Mouse (Mus musculus) neural tube, embryonic 12.5 days (tissue): ENCODE data around the gene Ccdc51. TPM values are rescaled to one million over a fixed set of nuclear protein-coding genes. Genes with fewer than 3 reads are reported as not detected.

Experiments used
- ATAC-seq: fragments of 200-750 bp; cut with Nextera tagmentation; 2 replicates; pipeline ENCODE4 v1.8.0; 2017; ENCODE audit warnings: low read depth, mild to moderate bottlenecking, moderate TSS enrichment, moderate library complexity; ENCODE audit not compliant: low FRiP score
- H3K27ac ChIP-seq: fragments of 300-500 bp; sonication (generic); 2 replicates; pipeline ENCODE4 v1.5.1; 2016
- H3K27me3 ChIP-seq: fragments of 300-500 bp; sonication (generic); replicated peaks from 2 replicates; pipeline ENCODE4 v1.6.1; 2016; ENCODE audit warnings: mild to moderate bottlenecking
- H3K36me3 ChIP-seq: fragments of 300-500 bp; sonication (generic); 2 replicates; pipeline ENCODE4 v1.6.1; 2016; ENCODE audit warnings: mild to moderate bottlenecking
- H3K4me1 ChIP-seq: fragments of 300-500 bp; sonication (generic); 2 replicates; pipeline ENCODE4 v1.6.1; 2016
- H3K4me2 ChIP-seq: fragments of 300-500 bp; sonication (generic); replicated peaks from 2 replicates; pipeline ENCODE4 v1.6.1; 2016; ENCODE audit warnings: mild to moderate bottlenecking
- H3K4me3 ChIP-seq: fragments of 300-500 bp; sonication (generic); 2 replicates; pipeline ENCODE4 v1.5.1; 2016
- H3K9ac ChIP-seq: fragments of 300-500 bp; sonication (generic); 2 replicates; pipeline ENCODE4 v1.6.1; 2016; ENCODE audit warnings: mild to moderate bottlenecking
- H3K9me3 ChIP-seq: fragments of 300-500 bp; sonication (generic); 2 replicates; pipeline ENCODE4 v1.6.1; 2016; ENCODE audit warnings: mild to moderate bottlenecking
- WGBS: fragments of 180-500 bp; shearing (Covaris S2); methylation state at CpG from one replicate; pipeline ENCODE4 v1.1.7; 2016; 5-methylcytosine and 5-hydroxymethylcytosine counted together
- polyA plus RNA-seq: library from polyadenylated mRNA; unstranded; fragments of >200 nt; fragmentation: Nextera tagmentation; extraction: Ambion mirVana; gene quantifications from 2 replicates; pipeline ENCODE4 v1.2.1, GENCODE M21; 2016

The Ccdc51 gene
- polyA plus RNA-seq: 14.5 and 15.0 TPM in 2 replicates

- Histone ChIP-seq H3K4me1 (peaks cover 26% of the 10 kb centered on the region), H3K27ac (peak within 1 kb of the TSS; percentile 37; the same call in 1 of the 2 replicates), H3K9me3 (no peaks in the 10 kb centered on the region), H3K27me3 (no peaks in the 10 kb centered on the region), H3K36me3 (peaks cover 22% of the 10 kb centered on the region), H3K9ac (peak within 1 kb of the TSS; percentile 87), H3K4me3 (peak within 1 kb of the TSS; percentile 84), H3K4me2 (peak within 1 kb of the TSS; percentile 89)
- peak; percentile 97 for ATAC-seq
- under 1% methylated on average over 37 of the region's 37 CpGs for WGBS
Observed at GRCm38 (mm10) chr9:109082124-109082800, at the start of gene Ccdc51, which contains the start of gene Tma7. Gene Ccdc51, plus strand, starts transcription at chr9:109082493. Gene Tma7, minus strand, starts transcription at chr9:109082587.

GRCm38 (mm10) chr9:109038086-109038895 lies 44.0 kb upstream of the Ccdc51 start, which contains the start of gene Shisa5:
Gene Shisa5, plus strand, starts transcription at chr9:109038565.
- H3K4me1 ChIP-seq: peaks cover 6% of the 10 kb centered on the region; the same call in 1 of the 2 replicates
- peak within 1 kb of the TSS; percentile 57 for H3K4me3 ChIP-seq
- peak; percentile 74 for ATAC-seq
- WGBS: under 1% methylated on average over 31 of the region's 40 CpGs
- peak within 1 kb of the TSS; percentile 93 for H3K4me2 ChIP-seq
- H3K36me3 ChIP-seq: no peaks in the 10 kb centered on the region
- H3K9ac ChIP-seq: peak within 1 kb of the TSS; percentile 72
- H3K27me3 ChIP-seq: no peaks in the 10 kb centered on the region; the same call in 1 of the 2 replicates
- no peak within 1 kb of the TSS for H3K27ac ChIP-seq
- no peaks in the 10 kb centered on the region for H3K9me3 ChIP-seq

- no peaks in the 10 kb centered on the region for H3K36me3 ChIP-seq
- H3K9me3 ChIP-seq: no peaks in the 10 kb centered on the region
- 19% methylated on average over 8 of the region's 8 CpGs for WGBS
- H3K4me1 ChIP-seq: peaks cover 6% of the 10 kb centered on the region; the same call in 1 of the 2 replicates
- H3K4me3 ChIP-seq: peak overlapping the region; percentile 57
- H3K4me2 ChIP-seq: peak overlapping the region; percentile 93
- no peak overlapping the region for H3K27ac ChIP-seq
- peak overlapping the region; percentile 72 for H3K9ac ChIP-seq
- peak; percentile 50; the same call in 1 of the 2 replicates for ATAC-seq
- H3K27me3 ChIP-seq: no peaks in the 10 kb centered on the region; the same call in 1 of the 2 replicates
Observed at GRCm38 (mm10) chr9:109038901-109039364, 43.4 kb upstream of the Ccdc51 start.

- Histone ChIP-seq H3K9me3 (no peaks in the 10 kb centered on the region), H3K4me1 (peaks cover 6% of the 10 kb centered on the region; the same call in 1 of the 2 replicates), H3K27me3 (no peaks in the 10 kb centered on the region; the same call in 1 of the 2 replicates), H3K9ac (no peak overlapping the region), H3K36me3 (no peaks in the 10 kb centered on the region), H3K4me3 (no peak overlapping the region), H3K4me2 (peak overlapping the region; percentile 93; the same call in 1 of the 2 replicates), H3K27ac (no peak overlapping the region)
- WGBS: 82% methylated on average over 4 of the region's 4 CpGs
- no peak for ATAC-seq
Observed at GRCm38 (mm10) chr9:109039681-109040080, 42.6 kb upstream of the Ccdc51 start.

- Histone ChIP-seq H3K9me3 (no peaks in the 10 kb centered on the region), H3K27me3 (no peaks in the 10 kb centered on the region; the same call in 1 of the 2 replicates), H3K4me3 (no peak overlapping the region), H3K4me2 (no peak overlapping the region), H3K27ac (no peak overlapping the region), H3K36me3 (no peaks in the 10 kb centered on the region), H3K9ac (no peak overlapping the region), H3K4me1 (peaks cover 6% of the 10 kb centered on the region; the same call in 1 of the 2 replicates)
- ATAC-seq: no peak
- WGBS: 87% methylated on average over 8 of the region's 8 CpGs
Observed at GRCm38 (mm10) chr9:109040216-109040615, 42.1 kb upstream of the Ccdc51 start.

GRCm38 (mm10) chr9:109040906-109041305 lies 41.4 kb upstream of the Ccdc51 start:
- Histone ChIP-seq H3K4me2 (no peak overlapping the region), H3K36me3 (no peaks in the 10 kb centered on the region), H3K9me3 (no peaks in the 10 kb centered on the region), H3K4me1 (peaks cover 6% of the 10 kb centered on the region; the same call in 1 of the 2 replicates), H3K9ac (no peak overlapping the region), H3K27ac (no peak overlapping the region), H3K4me3 (no peak overlapping the region), H3K27me3 (no peaks in the 10 kb centered on the region; the same call in 1 of the 2 replicates)
- 83% methylated on average over 6 of the region's 6 CpGs for WGBS
- ATAC-seq: no peak

GRCm38 (mm10) chr9:109041351-109041750 lies 40.9 kb upstream of the Ccdc51 start:
- H3K4me2 ChIP-seq: no peak overlapping the region
- H3K27ac ChIP-seq: no peak overlapping the region
- no peak overlapping the region for H3K4me3 ChIP-seq
- no peak overlapping the region for H3K9ac ChIP-seq
- WGBS: 89% methylated on average over 6 of the region's 7 CpGs
- no peaks in the 10 kb centered on the region for H3K9me3 ChIP-seq
- H3K36me3 ChIP-seq: no peaks in the 10 kb centered on the region
- H3K27me3 ChIP-seq: no peaks in the 10 kb centered on the region; the same call in 1 of the 2 replicates
- ATAC-seq: no peak
- H3K4me1 ChIP-seq: peaks cover 6% of the 10 kb centered on the region; the same call in 1 of the 2 replicates

GRCm38 (mm10) chr9:109046306-109046705 lies 36.0 kb upstream of the Ccdc51 start:
- H3K27me3 ChIP-seq: no peaks in the 10 kb centered on the region
- H3K36me3 ChIP-seq: no peaks in the 10 kb centered on the region
- ATAC-seq: no peak
- H3K9ac ChIP-seq: no peak overlapping the region
- no peaks in the 10 kb centered on the region for H3K4me1 ChIP-seq
- H3K9me3 ChIP-seq: no peaks in the 10 kb centered on the region
- no peak overlapping the region for H3K4me3 ChIP-seq
- no peak overlapping the region for H3K27ac ChIP-seq
- WGBS: 41% methylated on average over 5 of the region's 5 CpGs
- H3K4me2 ChIP-seq: no peak overlapping the region

GRCm38 (mm10) chr9:109049316-109049715 lies 33.0 kb upstream of the Ccdc51 start:
- no peak for ATAC-seq
- WGBS: 87% methylated on average over 7 of the region's 7 CpGs

GRCm38 (mm10) chr9:109049996-109050673 lies 32.2 kb upstream of the Ccdc51 start:
- no peak overlapping the region for H3K4me3 ChIP-seq
- WGBS: 86% methylated on average over 9 of the region's 9 CpGs
- no peaks in the 10 kb centered on the region for H3K27me3 ChIP-seq
- no peak for ATAC-seq
- H3K27ac ChIP-seq: no peak overlapping the region
- no peaks in the 10 kb centered on the region; the same call in 1 of the 2 replicates for H3K36me3 ChIP-seq
- H3K4me1 ChIP-seq: peaks cover 7% of the 10 kb centered on the region
- H3K4me2 ChIP-seq: no peak overlapping the region
- H3K9me3 ChIP-seq: no peaks in the 10 kb centered on the region
- H3K9ac ChIP-seq: no peak overlapping the region

More at GRCm38 (mm10) chr9:109049316-109049715, 33.0 kb upstream of the Ccdc51 start:
- Histone ChIP-seq H3K27ac (no peak overlapping the region), H3K9me3 (no peaks in the 10 kb centered on the region), H3K4me3 (no peak overlapping the region), H3K4me2 (no peak overlapping the region), H3K36me3 (no peaks in the 10 kb centered on the region; the same call in 1 of the 2 replicates), H3K27me3 (no peaks in the 10 kb centered on the region), H3K4me1 (peaks cover under 1% of the 10 kb centered on the region; the same call in 1 of the 2 replicates), H3K9ac (no peak overlapping the region)

- H3K4me2 ChIP-seq: no peak overlapping the region
- H3K4me3 ChIP-seq: no peak overlapping the region
- H3K9ac ChIP-seq: no peak overlapping the region
- no peak for ATAC-seq
- no peak overlapping the region for H3K27ac ChIP-seq
- peaks cover 12% of the 10 kb centered on the region for H3K4me1 ChIP-seq
- no peaks in the 10 kb centered on the region for H3K9me3 ChIP-seq
- no peaks in the 10 kb centered on the region; the same call in 1 of the 2 replicates for H3K36me3 ChIP-seq
- H3K27me3 ChIP-seq: no peaks in the 10 kb centered on the region
- 89% methylated on average over 3 of the region's 3 CpGs for WGBS
Observed at GRCm38 (mm10) chr9:109050674-109050997, 31.7 kb upstream of the Ccdc51 start.
